Mouse (Mus musculus) testis, adult 2 months (tissue): ENCODE results near the gene Sh3gl3.

Experiments
- CTCF ChIP-seq: fragments of 200-500 bp; IDR thresholded peaks from 2 replicates; pipeline ENCODE4 v1.5.1; 2012; ENCODE audit warnings: low read depth, mild to moderate bottlenecking, inconsistent platforms, low read length, moderate library complexity; ENCODE audit not compliant: control insufficient read depth, insufficient read depth, insufficient replicate concordance
- POLR2A ChIP-seq: fragments of 200-500 bp; IDR thresholded peaks from 2 replicates; pipeline ENCODE4 v1.6.1; 2012; ENCODE audit warnings: low read depth, mild to moderate bottlenecking, inconsistent platforms, low read length, moderate library complexity; ENCODE audit not compliant: control insufficient read depth

DNA sequence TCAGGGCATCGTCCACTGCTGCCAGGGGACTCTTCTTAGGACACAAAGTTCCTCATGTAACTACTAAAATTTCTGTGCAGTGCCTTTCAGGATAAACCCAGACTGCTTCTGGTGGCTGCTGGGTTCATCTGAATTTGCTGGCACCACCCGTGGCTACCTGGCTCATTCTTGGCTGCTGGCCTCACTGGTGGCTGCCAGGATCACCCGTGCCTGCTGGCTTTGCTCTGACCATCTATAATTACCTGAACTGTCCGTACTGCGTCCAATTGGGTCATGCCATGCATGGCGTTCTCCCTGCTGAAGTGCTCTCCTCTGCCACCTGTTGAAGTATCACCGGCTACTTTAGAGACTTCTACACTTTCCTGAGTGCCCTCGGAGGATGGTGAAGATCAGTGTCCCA is 33.1 kb downstream of the Sh3gl3 start:
- no peak for TF ChIP-seq CTCF
- no peak for TF ChIP-seq POLR2A
